Mouse (Mus musculus) limb, embryonic 15.5 days (tissue): Measurements from ENCODE around the gene Cpd. TPM values are rescaled to one million over a fixed set of nuclear protein-coding genes. Genes with fewer than 3 reads are reported as not detected.

Experiments
- ATAC-seq: fragments of 200-750 bp; cut with Nextera tagmentation; 2 replicates; pipeline ENCODE4 v1.8.0; 2017; ENCODE audit warnings: low read depth, moderate TSS enrichment; ENCODE audit not compliant: insufficient number of reproducible peaks, low FRiP score, low TSS enrichment
- H3K27ac ChIP-seq: fragments of 300-500 bp; sonication (generic); 2 replicates; pipeline ENCODE4 v1.5.1; 2015; ENCODE audit warnings: moderate library complexity, mild to moderate bottlenecking, inconsistent platforms
- H3K27me3 ChIP-seq: fragments of 300-500 bp; sonication (generic); 2 replicates; pipeline ENCODE4 v1.6.1; 2015; ENCODE audit warnings: inconsistent platforms
- H3K36me3 ChIP-seq: fragments of 300-500 bp; sonication (generic); 2 replicates; pipeline ENCODE4 v1.6.1; 2015; ENCODE audit warnings: inconsistent platforms
- H3K4me1 ChIP-seq: fragments of 300-500 bp; sonication (generic); 2 replicates; pipeline ENCODE4 v1.6.1; 2015; ENCODE audit warnings: inconsistent platforms
- H3K4me2 ChIP-seq: fragments of 300-500 bp; sonication (generic); 2 replicates; pipeline ENCODE4 v1.6.1; 2015; ENCODE audit warnings: mild to moderate bottlenecking, inconsistent platforms
- H3K4me3 ChIP-seq: fragments of 300-500 bp; sonication (generic); 2 replicates; pipeline ENCODE4 v1.5.1; 2015; ENCODE audit warnings: mild to moderate bottlenecking, inconsistent platforms
- H3K9ac ChIP-seq: fragments of 300-500 bp; sonication (generic); 2 replicates; pipeline ENCODE4 v1.6.1; 2015; ENCODE audit warnings: inconsistent platforms
- H3K9me3 ChIP-seq: fragments of 300-500 bp; sonication (generic); 2 replicates; pipeline ENCODE4 v1.6.1; 2016; ENCODE audit warnings: inconsistent platforms
- WGBS: fragments of 180-500 bp; shearing (Covaris S2); methylation state at CpG from one replicate; pipeline ENCODE4 v1.1.7; 2015; 5-methylcytosine and 5-hydroxymethylcytosine counted together
- polyA plus RNA-seq: library from polyadenylated mRNA; unstranded; fragments of >200 nt; fragmentation: Nextera tagmentation; extraction: Ambion mirVana; gene quantifications from 2 replicates; pipeline ENCODE4 v1.2.1, GENCODE M21; 2015

Cpd gene
- polyA plus RNA-seq = 9.6 and 11.3 TPM in 2 replicates

GRCm38 (mm10) chr11:76846878-76847222 lies at the start of gene Cpd:
Gene Cpd, minus strand, starts transcription at chr11:76847018.
- H3K27ac ChIP-seq = peak within 1 kb of the TSS; percentile 84
- no peaks in the 10 kb centered on the region for H3K9me3 ChIP-seq
- peak within 1 kb of the TSS; percentile 87 for H3K4me3 ChIP-seq
- H3K36me3 ChIP-seq = no peaks in the 10 kb centered on the region
- ATAC-seq = peak; percentile 100
- no peaks in the 10 kb centered on the region for H3K27me3 ChIP-seq
- peaks cover 27% of the 10 kb centered on the region for H3K4me1 ChIP-seq
- H3K4me2 ChIP-seq = peak within 1 kb of the TSS; percentile 94
- peak within 1 kb of the TSS; percentile 77 for H3K9ac ChIP-seq
- WGBS = 1% methylated on average over 24 of the region's 29 CpGs

- Histone ChIP-seq H3K36me3 (no peaks in the 10 kb centered on the region), H3K4me1 (peaks cover 6% of the 10 kb centered on the region), H3K4me3 (no peak overlapping the region), H3K9me3 (no peaks in the 10 kb centered on the region), H3K4me2 (no peak overlapping the region), H3K27ac (no peak overlapping the region), H3K27me3 (no peaks in the 10 kb centered on the region), H3K9ac (no peak overlapping the region)
- ATAC-seq = no peak
- 49% methylated on average over 6 of the region's 6 CpGs for WGBS
Observed at GRCm38 (mm10) chr11:76896360-76896759, 49.5 kb upstream of the Cpd start.

DNA sequence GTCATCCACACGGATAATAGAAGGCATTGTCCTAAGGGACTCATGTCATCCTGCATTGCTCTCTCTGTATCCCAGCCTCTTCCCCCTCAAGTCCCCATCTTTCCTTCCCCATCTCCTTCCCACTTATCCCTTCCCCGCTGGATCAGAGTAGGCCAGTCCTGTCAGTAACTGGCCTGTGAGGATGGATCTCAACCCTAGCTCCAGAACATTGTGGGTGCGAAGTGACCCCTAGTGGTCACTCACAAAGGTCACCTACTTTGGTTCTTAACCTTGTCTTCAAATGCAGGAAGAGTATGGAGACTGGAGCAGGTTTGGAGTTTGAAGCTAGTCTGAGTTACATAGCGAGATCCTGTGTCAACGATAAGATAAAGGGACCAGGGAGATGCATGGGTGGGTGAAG lies 47.4 kb upstream of the Cpd start:
- Histone ChIP-seq H3K4me2 (no peak overlapping the region), H3K36me3 (no peaks in the 10 kb centered on the region), H3K27me3 (no peaks in the 10 kb centered on the region), H3K4me3 (no peak overlapping the region), H3K4me1 (peaks cover 6% of the 10 kb centered on the region), H3K27ac (no peak overlapping the region; the same call in 1 of the 2 replicates), H3K9ac (no peak overlapping the region), H3K9me3 (no peaks in the 10 kb centered on the region)
- ATAC-seq = peak; percentile 58; the same call in 1 of the 2 replicates
- 38% methylated on average over 5 of the region's 5 CpGs for WGBS

DNA sequence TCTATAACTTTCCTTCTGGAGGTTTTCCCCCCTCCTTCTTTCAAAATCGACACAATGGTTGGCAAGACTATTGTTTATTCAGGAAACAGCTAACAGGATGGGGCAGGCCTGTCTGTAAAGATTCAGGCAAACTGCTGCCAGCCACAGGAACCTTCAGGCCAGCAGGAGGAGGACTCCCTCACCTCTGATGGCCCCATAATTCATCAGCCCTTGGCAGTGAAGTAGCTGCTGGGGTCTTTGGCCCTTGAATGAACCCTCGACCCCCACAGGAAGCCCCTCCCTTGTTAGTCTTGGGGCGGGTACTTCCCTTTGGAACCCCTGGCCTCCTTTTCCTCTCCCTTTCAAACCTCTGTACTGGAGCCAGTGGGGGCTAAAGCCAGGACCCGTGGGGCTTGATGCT lies 46.8 kb upstream of the Cpd start:
- H3K4me3 ChIP-seq = no peak overlapping the region
- no peaks in the 10 kb centered on the region for H3K36me3 ChIP-seq
- ATAC-seq = peak; percentile 63; the same call in 1 of the 2 replicates
- H3K4me2 ChIP-seq = no peak overlapping the region
- H3K27me3 ChIP-seq = no peaks in the 10 kb centered on the region
- H3K4me1 ChIP-seq = peaks cover 6% of the 10 kb centered on the region
- peak overlapping the region; percentile 47; the same call in 1 of the 2 replicates for H3K27ac ChIP-seq
- no peaks in the 10 kb centered on the region for H3K9me3 ChIP-seq
- 10% methylated on average over 4 of the region's 4 CpGs for WGBS
- H3K9ac ChIP-seq = no peak overlapping the region

DNA sequence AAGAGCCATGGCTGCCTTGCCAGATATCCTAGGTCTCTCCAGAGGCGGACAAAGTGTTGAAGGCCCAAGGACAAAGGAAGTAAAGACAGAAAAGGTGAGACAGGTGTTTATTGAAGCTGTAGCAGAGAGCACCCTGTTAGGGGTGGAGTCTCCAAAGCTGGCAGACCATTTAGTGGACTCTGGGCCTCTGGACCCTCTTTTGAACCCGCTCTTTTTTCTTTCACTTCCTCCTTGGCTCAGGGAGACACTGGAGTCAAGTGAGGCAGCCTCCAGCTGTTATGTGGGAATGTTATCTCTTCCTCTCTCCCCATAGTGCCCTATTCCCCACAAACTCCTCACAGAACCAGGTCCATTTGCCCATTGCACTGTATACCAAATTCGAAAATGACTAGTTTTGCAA lies 46.2 kb upstream of the Cpd start:
- Histone ChIP-seq H3K27ac (no peak overlapping the region; the same call in 1 of the 2 replicates), H3K9ac (no peak overlapping the region), H3K27me3 (no peaks in the 10 kb centered on the region), H3K9me3 (no peaks in the 10 kb centered on the region), H3K36me3 (no peaks in the 10 kb centered on the region), H3K4me1 (peaks cover 6% of the 10 kb centered on the region), H3K4me2 (no peak overlapping the region), H3K4me3 (no peak overlapping the region)
- no peak for ATAC-seq
- 84% methylated on average over 3 of the region's 3 CpGs for WGBS

GRCm38 (mm10) chr11:76891738-76892349 lies 45.0 kb upstream of the Cpd start:
- 77% methylated on average over 4 of the region's 4 CpGs for WGBS
- peaks cover 6% of the 10 kb centered on the region for H3K4me1 ChIP-seq
- H3K27ac ChIP-seq = no peak overlapping the region
- H3K4me2 ChIP-seq = no peak overlapping the region
- no peak for ATAC-seq
- H3K27me3 ChIP-seq = no peaks in the 10 kb centered on the region
- no peaks in the 10 kb centered on the region for H3K36me3 ChIP-seq
- no peak overlapping the region for H3K9ac ChIP-seq
- no peaks in the 10 kb centered on the region for H3K9me3 ChIP-seq
- no peak overlapping the region for H3K4me3 ChIP-seq

DNA sequence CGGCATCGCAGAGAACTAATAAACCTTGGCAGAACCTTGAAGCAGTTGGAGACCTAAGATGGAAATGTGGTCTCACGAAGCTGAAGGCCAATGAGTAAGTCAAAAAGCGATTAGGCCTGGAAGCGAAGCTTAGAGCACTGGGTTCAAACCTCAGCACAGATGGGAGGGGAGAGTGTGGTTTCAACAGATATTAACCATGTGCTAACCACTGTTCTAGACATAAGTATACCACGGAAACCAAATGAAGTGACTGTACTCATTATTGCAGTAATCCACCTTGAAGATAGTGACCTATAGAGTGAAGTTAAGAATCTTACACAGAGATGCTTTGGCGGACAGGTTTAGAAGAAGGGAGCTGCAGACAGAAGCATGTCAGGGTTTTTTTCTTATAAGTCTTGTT lies 44.4 kb upstream of the Cpd start:
- no peaks in the 10 kb centered on the region for H3K9me3 ChIP-seq
- 85% methylated on average over 7 of the region's 7 CpGs for WGBS
- ATAC-seq = no peak

GRCm38 (mm10) chr11:76889339-76890164 lies 42.7 kb upstream of the Cpd start:
- no peaks in the 10 kb centered on the region for H3K9me3 ChIP-seq
- H3K36me3 ChIP-seq = no peaks in the 10 kb centered on the region
- ATAC-seq = no peak
- H3K27ac ChIP-seq = no peak overlapping the region
- no peak overlapping the region for H3K4me2 ChIP-seq
- 45% methylated on average over 10 of the region's 10 CpGs for WGBS
- H3K4me1 ChIP-seq = peaks cover 6% of the 10 kb centered on the region
- no peak overlapping the region for H3K4me3 ChIP-seq
- no peaks in the 10 kb centered on the region for H3K27me3 ChIP-seq
- H3K9ac ChIP-seq = no peak overlapping the region

More for the DNA sequence above, 44.4 kb upstream of the Cpd start:
- Histone ChIP-seq H3K9ac (no peak overlapping the region), H3K27ac (no peak overlapping the region), H3K36me3 (no peaks in the 10 kb centered on the region), H3K4me2 (no peak overlapping the region), H3K4me1 (peaks cover 6% of the 10 kb centered on the region), H3K4me3 (no peak overlapping the region), H3K27me3 (no peaks in the 10 kb centered on the region)

DNA sequence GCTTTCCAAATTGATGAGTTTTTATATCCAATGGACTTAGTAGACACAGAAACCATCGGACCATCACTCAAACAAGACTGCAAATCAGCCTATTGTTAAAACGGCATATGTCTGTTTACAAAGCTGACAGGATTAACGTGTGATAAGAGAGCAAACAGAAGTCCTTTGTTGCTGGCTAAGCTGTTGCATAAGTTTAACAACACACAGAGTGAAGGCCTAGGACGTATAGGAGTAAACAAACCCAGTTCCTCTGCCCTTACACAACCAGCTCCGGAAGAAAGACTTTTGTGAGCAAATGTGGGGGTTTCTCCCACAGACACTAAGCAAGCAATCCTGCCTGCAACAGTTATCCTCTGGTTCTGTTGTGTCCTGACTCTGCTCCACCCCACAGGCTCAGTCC lies 37.6 kb upstream of the Cpd start:
- no peak overlapping the region for H3K4me2 ChIP-seq
- 64% methylated on average over 5 of the region's 5 CpGs for WGBS
- ATAC-seq = no peak

DNA sequence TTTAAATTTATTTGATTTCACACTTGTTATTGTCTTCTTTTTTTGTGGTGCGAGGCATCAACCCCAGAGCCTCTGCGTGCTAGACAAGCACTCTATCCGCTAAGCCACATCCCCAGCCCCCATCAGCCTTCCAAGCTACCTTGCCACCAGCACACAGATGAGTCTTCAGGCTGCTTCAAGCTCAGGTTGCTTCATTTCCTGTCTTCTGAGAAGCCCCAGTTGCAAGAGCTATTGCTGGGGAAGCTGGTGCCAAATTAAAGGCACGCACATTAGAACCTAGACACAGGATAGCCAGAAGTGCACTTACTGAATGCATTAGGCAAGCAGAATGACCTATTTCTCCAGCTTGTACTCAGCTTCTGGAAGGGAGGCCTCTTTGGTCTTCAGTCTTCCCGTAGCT lies 33.0 kb upstream of the Cpd start:
- Histone ChIP-seq H3K27me3 (no peaks in the 10 kb centered on the region), H3K4me2 (no peak overlapping the region), H3K9me3 (no peaks in the 10 kb centered on the region), H3K4me1 (no peaks in the 10 kb centered on the region), H3K36me3 (no peaks in the 10 kb centered on the region), H3K27ac (no peak overlapping the region), H3K9ac (no peak overlapping the region), H3K4me3 (no peak overlapping the region)
- 78% methylated on average over 5 of the region's 5 CpGs for WGBS
- ATAC-seq = no peak

More for the DNA sequence above, 37.6 kb upstream of the Cpd start:
- no peaks in the 10 kb centered on the region for H3K36me3 ChIP-seq
- no peak overlapping the region for H3K27ac ChIP-seq
- no peak overlapping the region for H3K4me3 ChIP-seq
- no peaks in the 10 kb centered on the region for H3K9me3 ChIP-seq
- H3K4me1 ChIP-seq = no peaks in the 10 kb centered on the region
- H3K9ac ChIP-seq = no peak overlapping the region
- H3K27me3 ChIP-seq = no peaks in the 10 kb centered on the region

GRCm38 (mm10) chr11:76874766-76875165 lies 27.9 kb upstream of the Cpd start:
- no peak overlapping the region for H3K4me2 ChIP-seq
- no peaks in the 10 kb centered on the region for H3K36me3 ChIP-seq
- H3K27me3 ChIP-seq = no peaks in the 10 kb centered on the region
- 63% methylated on average over 6 of the region's 6 CpGs for WGBS
- no peaks in the 10 kb centered on the region for H3K9me3 ChIP-seq
- H3K9ac ChIP-seq = no peak overlapping the region
- H3K4me3 ChIP-seq = no peak overlapping the region
- no peak overlapping the region for H3K27ac ChIP-seq
- H3K4me1 ChIP-seq = no peaks in the 10 kb centered on the region
- no peak for ATAC-seq

DNA sequence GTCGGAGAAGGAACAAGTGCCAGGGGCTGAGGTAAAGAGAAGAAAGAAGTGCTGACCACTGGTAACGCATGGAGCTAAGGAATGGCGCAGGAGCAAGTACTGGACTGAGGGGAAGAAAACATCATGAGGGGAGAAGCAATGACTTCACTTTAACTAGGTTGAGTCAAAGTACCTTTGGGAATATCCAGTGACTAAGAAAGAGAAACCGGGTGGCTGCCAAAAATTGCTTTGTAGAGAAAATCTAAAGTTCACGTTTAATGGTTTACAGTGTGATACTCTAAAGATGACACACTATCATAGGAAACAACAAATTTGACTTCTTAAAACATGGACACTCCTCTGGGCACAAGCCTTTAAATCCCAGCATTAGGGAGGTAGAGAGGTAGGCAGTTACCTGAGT lies 27.0 kb upstream of the Cpd start:
- no peak overlapping the region for H3K4me2 ChIP-seq
- 82% methylated on average over 5 of the region's 5 CpGs for WGBS
- H3K36me3 ChIP-seq = no peaks in the 10 kb centered on the region
- no peaks in the 10 kb centered on the region for H3K4me1 ChIP-seq
- no peaks in the 10 kb centered on the region for H3K27me3 ChIP-seq
- no peak overlapping the region for H3K9ac ChIP-seq
- H3K4me3 ChIP-seq = no peak overlapping the region
- H3K27ac ChIP-seq = no peak overlapping the region
- H3K9me3 ChIP-seq = no peaks in the 10 kb centered on the region
- ATAC-seq = no peak
